Mouse (Mus musculus): ENCODE results near the gene Tnnt3.

Tnnt3 gene

DNA sequence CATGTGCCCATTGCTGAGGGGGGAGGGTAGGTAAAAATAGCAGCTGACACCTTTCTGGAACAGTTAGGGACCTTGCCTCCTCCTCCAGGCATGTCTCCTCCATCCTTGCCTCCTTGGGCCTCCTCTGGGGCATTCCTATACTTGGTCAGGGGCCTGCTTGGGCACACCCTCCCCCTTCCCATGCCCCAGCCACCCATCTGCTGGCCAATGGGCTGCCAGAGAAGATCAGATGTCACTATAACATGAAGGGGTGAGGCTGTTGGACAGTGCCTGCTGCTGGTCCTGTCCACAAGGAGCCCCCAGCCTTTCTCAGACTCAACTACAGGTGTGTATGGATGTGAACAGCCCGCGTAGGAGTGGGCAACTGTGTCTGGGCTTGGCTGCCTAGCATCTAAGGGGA is at the start of gene Tnnt3:
TSS of gene Tnnt3 (plus strand) at position 262 of the 400 bp plus-strand sequence.
- no peaks in the 10 kb centered on the region; the same call in 1 of the 2 replicates for H3K36me3 ChIP-seq (ENCODE audit: control insufficient read depth, insufficient read depth, low read length, poor library complexity, severe bottlenecking)
- DNase-seq (ENCODE audit: low read depth, low spot score): no peak
- no peaks in the 10 kb centered on the region for H3K27me3 ChIP-seq (ENCODE audit: control insufficient read depth, insufficient read depth, low read length, poor library complexity, severe bottlenecking)

DNA sequence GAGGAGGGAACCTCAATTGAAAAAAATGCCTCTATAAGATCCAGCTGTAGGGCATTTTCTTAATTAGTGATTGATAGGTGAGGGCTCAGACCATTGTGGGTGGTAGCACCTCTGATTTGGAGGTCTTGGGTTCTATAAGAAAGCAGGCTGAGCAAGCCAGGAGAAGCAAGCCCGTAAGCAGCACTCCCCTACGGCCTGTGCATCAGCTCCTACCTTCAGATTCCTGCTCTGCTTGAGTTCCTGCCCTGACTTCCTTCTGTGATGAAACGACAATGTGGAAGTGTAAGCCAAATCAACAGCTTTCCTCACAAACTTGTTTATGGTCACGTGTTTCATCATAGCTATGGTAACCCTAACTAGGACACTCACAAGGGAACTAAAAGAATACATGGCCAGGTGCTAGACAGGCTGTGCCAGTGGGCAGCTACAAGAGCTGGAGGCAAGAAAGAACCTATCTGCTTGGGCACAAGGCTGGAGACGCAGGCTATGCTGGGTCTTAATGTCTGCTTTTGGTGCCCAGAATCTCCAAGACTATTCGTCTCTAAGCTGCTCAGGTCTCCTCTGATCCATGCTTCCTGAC is 49.5 kb upstream of the Tnnt3 start:
- no peak for DNase-seq (ENCODE audit: low read depth, low spot score)
- H3K27me3 ChIP-seq (ENCODE audit: control insufficient read depth, insufficient read depth, low read length, poor library complexity, severe bottlenecking): no peaks in the 10 kb centered on the region
- no peaks in the 10 kb centered on the region for H3K36me3 ChIP-seq (ENCODE audit: control insufficient read depth, insufficient read depth, low read length, poor library complexity, severe bottlenecking)

DNA sequence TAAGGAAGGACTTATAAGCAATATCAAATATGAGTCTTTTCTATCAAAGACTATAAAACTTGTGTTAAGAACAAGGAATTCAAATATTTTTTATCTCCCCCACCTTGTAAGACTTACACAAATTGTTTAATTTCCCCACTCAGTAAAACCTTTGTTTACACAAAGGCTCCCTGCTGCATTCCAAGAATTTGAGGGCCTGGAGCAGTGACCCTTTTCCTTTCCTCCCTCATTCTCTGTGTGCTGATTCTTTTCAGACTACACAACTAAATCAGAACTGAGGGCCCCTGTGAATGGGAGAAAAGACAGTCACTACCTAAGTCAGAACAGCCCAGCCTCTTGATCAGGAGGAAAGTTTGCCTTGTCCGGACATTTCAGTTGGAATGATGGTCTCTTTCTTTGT is 43.9 kb upstream of the Tnnt3 start:
- Histone ChIP-seq H3K36me3 (ENCODE audit: control insufficient read depth, insufficient read depth, low read length, poor library complexity, severe bottlenecking) (no peaks in the 10 kb centered on the region), H3K27me3 (ENCODE audit: control insufficient read depth, insufficient read depth, low read length, poor library complexity, severe bottlenecking) (no peaks in the 10 kb centered on the region)
- no peak for DNase-seq (ENCODE audit: low read depth, low spot score)

DNA sequence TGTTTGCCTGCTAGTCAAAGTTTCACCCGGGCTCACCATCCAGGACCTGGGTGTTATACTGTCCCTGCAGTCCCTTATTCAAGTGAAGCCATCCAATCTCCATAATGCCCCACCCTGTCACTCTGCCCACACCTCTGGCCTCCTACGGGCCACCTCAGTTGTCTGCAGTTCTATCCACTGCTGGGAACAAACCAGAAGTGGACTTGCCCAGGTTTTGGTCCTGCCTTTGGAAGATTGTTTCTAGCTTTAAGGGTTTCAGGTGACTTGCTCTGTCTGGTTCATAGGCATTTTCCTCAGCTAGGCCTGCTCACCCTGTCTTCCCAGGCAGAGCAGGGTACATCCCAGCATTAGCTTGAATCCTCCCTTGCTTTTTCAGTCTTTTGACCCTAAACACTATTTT is 43.4 kb upstream of the Tnnt3 start:
- no peak for DNase-seq (ENCODE audit: low read depth, low spot score)
- H3K36me3 ChIP-seq (ENCODE audit: control insufficient read depth, insufficient read depth, low read length, poor library complexity, severe bottlenecking): no peaks in the 10 kb centered on the region
- H3K27me3 ChIP-seq (ENCODE audit: control insufficient read depth, insufficient read depth, low read length, poor library complexity, severe bottlenecking): no peaks in the 10 kb centered on the region

DNA sequence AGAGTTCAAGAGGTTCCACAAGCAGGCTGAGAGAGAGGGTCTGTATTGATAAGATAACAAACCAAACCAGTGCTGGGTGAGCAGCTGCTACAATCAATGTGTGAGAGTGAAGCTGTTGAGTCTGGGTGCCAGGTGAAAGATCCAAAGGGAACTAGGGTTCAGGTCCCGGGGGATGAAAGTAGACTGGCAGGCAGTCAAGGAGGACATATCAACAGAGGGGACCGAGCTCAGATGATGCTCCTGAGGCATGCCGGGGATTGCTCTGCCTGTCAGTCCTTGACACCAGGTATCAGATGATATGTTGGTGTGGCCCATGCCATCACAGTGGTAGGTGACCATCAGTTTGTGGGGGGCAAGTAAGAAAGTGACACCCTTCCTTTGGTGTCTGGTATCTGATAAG is 41.8 kb upstream of the Tnnt3 start:
- DNase-seq (ENCODE audit: low read depth, low spot score): no peak
- no peaks in the 10 kb centered on the region for H3K27me3 ChIP-seq (ENCODE audit: control insufficient read depth, insufficient read depth, low read length, poor library complexity, severe bottlenecking)
- no peaks in the 10 kb centered on the region for H3K36me3 ChIP-seq (ENCODE audit: control insufficient read depth, insufficient read depth, low read length, poor library complexity, severe bottlenecking)

DNA sequence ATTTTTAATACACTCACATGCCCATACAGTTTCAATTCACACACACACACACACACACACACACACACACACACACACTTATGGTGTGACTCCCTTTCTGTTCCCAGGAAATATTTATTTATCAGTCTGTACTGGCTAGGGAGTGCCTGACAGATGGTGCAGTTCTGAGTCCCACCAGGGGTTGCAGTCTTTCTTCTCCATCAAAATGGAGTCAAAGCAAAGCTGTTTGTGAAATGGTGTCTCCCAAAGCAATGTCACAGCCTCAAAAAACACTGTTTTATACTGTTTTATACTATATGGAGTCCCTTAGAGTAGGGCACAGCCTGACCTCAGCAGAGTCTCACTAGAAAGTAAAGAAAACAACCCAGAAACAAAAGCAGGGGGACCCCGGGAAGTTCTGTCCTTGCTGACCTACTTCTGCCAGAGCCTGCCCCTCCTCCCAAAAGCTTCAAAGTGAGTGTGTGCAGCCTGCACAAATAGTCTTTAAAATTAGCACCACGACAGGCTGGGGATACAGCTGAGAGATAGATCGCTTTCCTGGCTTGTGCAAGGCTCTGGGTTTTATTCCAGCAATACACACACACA is 41.3 kb upstream of the Tnnt3 start:
- Histone ChIP-seq H3K36me3 (ENCODE audit: control insufficient read depth, insufficient read depth, low read length, poor library complexity, severe bottlenecking) (no peaks in the 10 kb centered on the region), H3K27me3 (ENCODE audit: control insufficient read depth, insufficient read depth, low read length, poor library complexity, severe bottlenecking) (no peaks in the 10 kb centered on the region)
- no peak for DNase-seq (ENCODE audit: low read depth, low spot score)

DNA sequence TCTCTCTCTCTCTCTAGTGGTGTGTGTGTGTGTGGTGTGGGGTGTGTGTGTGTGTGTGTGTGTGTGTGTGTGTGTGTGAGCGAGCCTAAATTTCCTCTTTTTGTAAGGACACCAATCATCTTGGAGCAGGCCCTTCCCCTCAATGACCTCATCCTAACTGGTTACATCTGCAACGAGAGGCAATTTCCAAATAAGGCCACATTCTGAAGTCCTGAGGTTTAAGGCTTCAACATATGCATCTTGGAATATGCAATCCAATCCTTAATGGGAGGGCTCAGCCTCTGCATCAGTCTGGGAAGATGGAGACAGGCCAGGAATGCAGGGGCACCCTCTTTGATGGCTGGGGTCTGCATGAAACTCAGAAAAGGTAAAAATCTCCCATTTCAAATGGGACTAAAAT is 40.6 kb upstream of the Tnnt3 start:
- Histone ChIP-seq H3K36me3 (ENCODE audit: control insufficient read depth, insufficient read depth, low read length, poor library complexity, severe bottlenecking) (no peaks in the 10 kb centered on the region), H3K27me3 (ENCODE audit: control insufficient read depth, insufficient read depth, low read length, poor library complexity, severe bottlenecking) (no peaks in the 10 kb centered on the region)
- peak; percentile 50 for DNase-seq (ENCODE audit: low read depth, low spot score)

DNA sequence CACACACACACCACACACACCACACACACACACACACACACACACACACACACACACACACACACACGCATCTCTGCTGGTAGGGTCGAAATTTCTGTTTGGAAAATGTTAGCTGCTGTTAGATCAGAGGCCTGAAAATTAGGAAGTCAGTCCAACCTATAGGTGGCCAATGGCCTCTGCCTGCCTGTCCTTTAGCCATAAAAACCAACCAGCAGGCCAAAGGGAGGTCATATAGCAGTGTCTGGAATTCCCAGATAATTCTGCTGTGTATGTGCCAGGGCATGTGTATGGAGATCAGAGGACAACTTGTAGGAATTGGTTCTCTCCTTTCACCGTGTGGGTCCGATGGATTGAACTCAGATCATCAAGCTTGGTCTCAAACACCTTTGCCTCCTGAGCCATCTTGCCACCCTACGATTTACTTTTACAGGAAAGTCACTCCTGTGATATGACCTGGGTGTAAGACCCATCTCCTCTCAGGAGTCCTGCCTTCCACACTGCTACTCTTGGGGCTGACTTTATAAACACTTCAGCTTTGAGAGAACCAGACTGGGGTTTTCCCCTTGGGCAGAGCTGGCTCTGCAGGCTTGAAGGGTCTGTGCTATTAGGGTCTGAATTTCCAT is 39.8 kb upstream of the Tnnt3 start:
- H3K36me3 ChIP-seq (ENCODE audit: control insufficient read depth, insufficient read depth, low read length, poor library complexity, severe bottlenecking): no peaks in the 10 kb centered on the region
- no peaks in the 10 kb centered on the region for H3K27me3 ChIP-seq (ENCODE audit: control insufficient read depth, insufficient read depth, low read length, poor library complexity, severe bottlenecking)
- DNase-seq (ENCODE audit: low read depth, low spot score): no peak

DNA sequence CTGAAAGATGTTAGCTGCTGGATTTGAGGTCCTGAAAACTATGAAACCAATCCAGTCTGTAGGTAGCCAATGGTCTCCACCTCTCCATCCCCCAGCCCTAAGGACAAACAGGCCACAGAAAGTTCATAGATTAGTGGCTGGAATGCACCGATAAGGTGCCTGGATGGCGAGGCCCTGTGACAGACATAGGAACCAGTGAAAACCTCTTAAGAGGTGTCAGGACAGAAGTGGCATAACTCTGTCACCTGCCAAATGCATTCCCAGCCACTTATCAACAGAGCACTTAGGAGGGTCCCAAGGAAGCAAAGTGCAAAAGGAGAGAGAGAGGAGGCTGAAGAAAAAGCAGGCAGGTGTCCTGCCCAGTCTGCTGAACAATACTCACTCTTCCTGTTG is 39.3 kb upstream of the Tnnt3 start:
- no peak for DNase-seq (ENCODE audit: low read depth, low spot score)
- no peaks in the 10 kb centered on the region for H3K27me3 ChIP-seq (ENCODE audit: control insufficient read depth, insufficient read depth, low read length, poor library complexity, severe bottlenecking)
- no peaks in the 10 kb centered on the region; the same call in 1 of the 2 replicates for H3K36me3 ChIP-seq (ENCODE audit: control insufficient read depth, insufficient read depth, low read length, poor library complexity, severe bottlenecking)

DNA sequence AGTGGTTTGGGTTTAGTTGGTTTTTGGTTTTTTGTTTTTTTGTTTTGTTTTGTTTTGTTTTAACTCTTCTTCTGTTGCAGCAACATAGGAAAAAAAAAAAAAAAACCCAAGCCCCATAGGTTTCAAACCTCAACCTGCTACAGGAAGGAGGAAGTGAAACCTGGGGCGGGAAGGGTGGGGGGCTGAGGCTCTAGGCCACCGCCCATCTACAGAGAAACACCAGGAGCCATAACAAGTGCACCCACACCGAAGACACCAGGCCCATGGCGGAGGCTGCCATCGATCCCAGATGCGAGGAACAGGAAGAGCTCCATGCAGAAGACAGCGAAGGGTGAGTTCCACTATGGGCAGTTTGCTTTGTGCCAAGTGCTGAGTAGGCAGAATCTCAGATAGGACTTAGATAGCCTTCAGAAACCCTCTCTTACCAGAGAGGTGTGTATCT is 38.0 kb upstream of the Tnnt3 start, which contains the start of gene Lsp1:
TSS of gene Lsp1 (plus strand) at position 174 of the 442 bp plus-strand sequence.
- peak; percentile 86 for DNase-seq (ENCODE audit: low read depth, low spot score)
- Histone ChIP-seq H3K36me3 (ENCODE audit: control insufficient read depth, insufficient read depth, low read length, poor library complexity, severe bottlenecking) (no peaks in the 10 kb centered on the region; the same call in 1 of the 2 replicates), H3K27me3 (ENCODE audit: control insufficient read depth, insufficient read depth, low read length, poor library complexity, severe bottlenecking) (no peaks in the 10 kb centered on the region)

DNA sequence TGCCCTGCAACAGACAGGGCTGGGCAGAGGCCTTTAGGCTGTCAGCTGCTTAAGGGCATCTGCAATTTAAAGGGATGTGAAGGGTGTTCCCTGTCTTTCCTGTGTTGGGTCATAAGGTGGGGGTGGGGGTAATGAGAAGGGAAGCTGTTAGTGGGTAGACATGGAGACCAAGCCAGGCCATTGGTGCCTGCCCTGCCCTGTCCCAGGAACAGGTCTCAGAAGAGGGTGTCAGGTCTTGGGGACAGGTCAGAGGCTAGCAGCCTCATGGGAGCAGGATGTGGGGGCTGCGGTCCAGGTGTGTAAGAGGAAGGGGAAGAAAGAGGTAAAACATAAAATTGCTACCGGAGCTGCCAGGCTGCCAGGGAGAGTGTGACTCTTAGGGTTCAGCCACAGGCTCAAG is 37.2 kb upstream of the Tnnt3 start:
- DNase-seq (ENCODE audit: low read depth, low spot score): no peak
- Histone ChIP-seq H3K36me3 (ENCODE audit: control insufficient read depth, insufficient read depth, low read length, poor library complexity, severe bottlenecking) (no peaks in the 10 kb centered on the region; the same call in 1 of the 2 replicates), H3K27me3 (ENCODE audit: control insufficient read depth, insufficient read depth, low read length, poor library complexity, severe bottlenecking) (no peaks in the 10 kb centered on the region)

DNA sequence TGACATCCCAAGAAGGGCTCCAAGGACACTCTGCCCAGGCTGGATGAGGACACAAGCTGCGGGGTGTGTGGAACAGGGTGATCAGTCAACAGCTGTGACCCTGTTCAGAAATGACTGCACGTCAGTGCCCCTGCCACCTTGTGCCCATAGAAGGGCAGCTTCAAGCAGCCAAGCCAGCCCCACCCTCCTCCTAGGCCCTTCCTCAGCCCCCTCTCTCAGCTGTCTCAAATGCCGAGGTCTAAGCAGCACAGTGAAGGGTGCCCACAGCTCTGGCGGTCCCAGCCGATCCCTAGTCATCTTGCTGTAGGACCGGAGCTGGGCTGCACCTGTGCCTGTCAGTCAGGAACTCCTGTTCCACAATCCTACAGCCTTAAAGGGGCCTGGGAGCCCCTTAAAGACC is 36.4 kb upstream of the Tnnt3 start:
- no peak for DNase-seq (ENCODE audit: low read depth, low spot score)
- no peaks in the 10 kb centered on the region; the same call in 1 of the 2 replicates for H3K36me3 ChIP-seq (ENCODE audit: control insufficient read depth, insufficient read depth, low read length, poor library complexity, severe bottlenecking)
- H3K27me3 ChIP-seq (ENCODE audit: control insufficient read depth, insufficient read depth, low read length, poor library complexity, severe bottlenecking): no peaks in the 10 kb centered on the region

DNA sequence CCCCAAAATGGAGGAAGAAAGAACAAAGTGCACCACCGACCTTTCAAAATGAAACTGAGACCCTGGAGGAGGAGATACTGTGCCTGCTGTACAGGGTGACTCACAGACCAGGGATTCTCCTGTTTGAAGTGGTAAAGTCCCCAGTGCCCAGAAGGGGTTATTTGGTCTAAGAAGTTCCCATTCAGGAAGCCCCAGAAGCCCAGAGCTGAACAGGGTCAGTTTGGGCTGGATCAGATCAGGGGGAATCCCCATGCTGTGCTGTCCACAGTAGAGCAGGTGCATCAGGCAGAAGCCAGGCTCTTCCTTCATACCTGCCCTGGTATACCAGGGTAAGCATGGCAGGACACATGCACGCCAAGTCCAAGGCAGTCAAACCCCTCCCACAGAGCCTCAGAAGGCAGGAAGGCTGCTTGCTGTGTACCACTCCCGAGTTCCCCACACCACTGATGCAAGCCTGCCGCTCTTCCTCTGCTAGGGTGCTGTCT is 36.0 kb upstream of the Tnnt3 start:
- DNase-seq (ENCODE audit: low read depth, low spot score): peak; percentile 36
- H3K36me3 ChIP-seq (ENCODE audit: control insufficient read depth, insufficient read depth, low read length, poor library complexity, severe bottlenecking): no peaks in the 10 kb centered on the region; the same call in 1 of the 2 replicates
- no peaks in the 10 kb centered on the region for H3K27me3 ChIP-seq (ENCODE audit: control insufficient read depth, insufficient read depth, low read length, poor library complexity, severe bottlenecking)

DNA sequence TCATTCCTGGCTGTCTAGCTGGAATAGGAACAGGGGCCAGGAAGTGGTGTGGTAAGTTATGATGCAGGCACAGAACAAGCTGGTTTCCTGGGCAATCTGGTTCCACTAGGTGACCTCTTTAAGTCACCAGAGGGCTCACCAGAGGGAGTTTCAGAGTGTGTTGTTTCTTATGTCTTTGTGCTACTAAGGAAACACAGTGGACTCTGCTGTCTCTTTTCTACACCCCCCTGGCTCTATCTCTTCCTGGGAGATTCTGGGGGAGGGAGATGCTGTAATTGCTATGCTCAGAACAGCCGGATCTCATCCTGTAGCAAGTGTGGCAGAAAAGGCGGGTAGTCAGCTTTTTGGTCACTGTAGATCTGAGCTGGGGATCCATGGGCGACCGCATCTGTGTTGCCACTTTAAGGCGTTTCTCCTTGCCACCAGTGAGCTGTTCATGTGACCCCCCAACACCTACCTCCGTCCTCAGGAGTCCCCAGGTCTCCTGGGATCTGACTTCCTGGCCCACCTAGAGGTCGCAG is 28.4 kb upstream of the Tnnt3 start:
- no peak for DNase-seq (ENCODE audit: low read depth, low spot score)
- H3K27me3 ChIP-seq (ENCODE audit: control insufficient read depth, insufficient read depth, low read length, poor library complexity, severe bottlenecking): no peaks in the 10 kb centered on the region
- H3K36me3 ChIP-seq (ENCODE audit: control insufficient read depth, insufficient read depth, low read length, poor library complexity, severe bottlenecking): no peaks in the 10 kb centered on the region; the same call in 1 of the 2 replicates

DNA sequence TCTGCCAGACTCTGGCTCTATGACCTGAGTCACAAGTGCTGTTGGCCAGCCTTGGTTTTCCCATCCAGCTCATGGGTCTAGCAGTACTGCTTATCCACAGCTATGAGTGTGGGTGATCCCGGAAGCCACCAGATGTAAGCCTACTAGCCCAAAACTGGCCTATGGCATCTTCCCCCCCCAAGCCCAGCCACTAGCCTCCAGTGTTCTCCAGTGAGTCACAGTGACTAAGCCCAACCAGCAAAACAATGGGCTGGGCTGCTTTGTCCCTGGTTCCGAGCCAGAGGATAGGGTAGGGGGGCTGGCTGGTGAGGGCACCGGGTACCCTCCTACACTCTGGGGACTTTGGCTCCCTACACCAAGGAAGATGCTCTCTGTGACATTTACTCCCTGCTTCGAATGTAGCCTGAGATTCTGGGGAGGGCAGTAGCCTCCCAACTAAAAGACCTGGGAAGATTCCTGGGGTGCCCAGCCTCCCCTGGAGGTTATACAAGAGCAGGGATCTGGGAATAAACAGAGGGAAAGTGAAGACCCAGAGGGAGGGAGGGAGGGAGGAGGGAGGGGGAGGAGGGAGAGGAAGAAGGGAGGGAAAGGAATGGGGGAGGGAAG is 27.7 kb upstream of the Tnnt3 start:
- no peak for DNase-seq (ENCODE audit: low read depth, low spot score)
- H3K36me3 ChIP-seq (ENCODE audit: control insufficient read depth, insufficient read depth, low read length, poor library complexity, severe bottlenecking): no peaks in the 10 kb centered on the region; the same call in 1 of the 2 replicates
- no peaks in the 10 kb centered on the region for H3K27me3 ChIP-seq (ENCODE audit: control insufficient read depth, insufficient read depth, low read length, poor library complexity, severe bottlenecking)
